Mouse (Mus musculus) erythroid progenitor cell, adult 5-6 weeks (primary cell): Measurements from ENCODE around the gene Rtl6. TPM values are rescaled to one million over a fixed set of nuclear protein-coding genes. Genes with fewer than 3 reads are reported as not detected.

ENCODE experiments used
- total RNA-seq, 2 experiments: library from RNA; stranded (forward) in 1 of 2; stranded (reverse) in 1 of 2; fragments of 150-400 nt in 1 of 2; fragments of 186-747, 209-891 nt in 1 of 2; gene quantifications; 2 replicates each; pipeline versions ENCODE4 v1.2.3 to v1.2.4; 2015 to 2017; ENCODE audit warnings: low replicate concordance in 2 of 2

The Rtl6 gene
- total RNA-seq, 2 experiments from 2014 or later = not detected

Other genes starting within 250 kb of the Rtl6 start
- gene Parvg, start 233.8 kb downstream of the Rtl6 start, total RNA-seq (2015; ENCODE audit: low replicate concordance) = 27.4 and 29.3 TPM in 2 replicates
- gene Parvg, start 233.8 kb downstream of the Rtl6 start, total RNA-seq (2017; ENCODE audit: low replicate concordance) = 22.2 and 31.4 TPM in 2 replicates
- gene Shisal1, start 110.7 kb downstream of the Rtl6 start, total RNA-seq (2015; ENCODE audit: low replicate concordance) = not detected in 2 replicates
- gene Shisal1, start 110.7 kb downstream of the Rtl6 start, total RNA-seq (2017; ENCODE audit: low replicate concordance) = not detected in 2 replicates
- 5.4 TPM in 1 of 2 replicates, not detected in the other for gene Prr5, start 111.8 kb upstream of the Rtl6 start, total RNA-seq (2015; ENCODE audit: low replicate concordance)
- gene Prr5, start 111.8 kb upstream of the Rtl6 start, total RNA-seq (2017; ENCODE audit: low replicate concordance) = 0.39 TPM in 1 of 2 replicates, not detected in the other
- gene Arhgap8, start 162.2 kb upstream of the Rtl6 start, total RNA-seq (2015; ENCODE audit: low replicate concordance) = not detected in 2 replicates
- not detected in 2 replicates for gene Arhgap8, start 162.2 kb upstream of the Rtl6 start, total RNA-seq (2017; ENCODE audit: low replicate concordance)